Mouse (Mus musculus) G1E (cell line): Measurements from ENCODE around the gene Katnal1.

Source experiments
- CTCF ChIP-seq: IDR thresholded peaks from 2 replicates; pipeline ENCODE4 v1.5.1; 2012; ENCODE audit warnings: low read depth, low read length, inconsistent platforms, mixed read lengths
- GATA2 ChIP-seq: IDR thresholded peaks from 2 replicates; pipeline ENCODE4 v1.6.1; 2012; ENCODE audit warnings: low read depth, low read length, inconsistent platforms, borderline replicate concordance
- TAL1 ChIP-seq: conservative IDR thresholded peaks from 2 replicates; pipeline ENCODE4 v1.6.1; 2012; ENCODE audit warnings: low read depth, low read length, inconsistent platforms, mixed read lengths

DNA sequence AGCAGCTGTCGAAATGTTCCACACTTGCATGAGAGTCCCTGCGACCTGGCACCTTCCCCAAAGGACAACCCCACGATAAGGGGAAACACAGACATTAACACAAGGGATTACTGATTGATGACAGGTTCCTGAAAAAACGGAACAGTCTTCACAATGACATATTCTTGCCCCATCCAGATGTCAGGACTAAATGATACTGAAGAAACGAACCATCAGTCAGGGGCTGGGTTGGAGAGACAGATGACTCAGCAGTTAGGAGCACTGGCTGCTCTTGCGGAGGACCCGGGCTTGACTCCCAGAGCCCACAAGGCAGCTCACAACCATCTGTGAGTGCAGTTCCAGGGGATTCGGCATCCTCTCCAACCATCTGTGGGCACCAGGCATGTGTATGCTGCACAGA is 67.0 kb downstream of the Katnal1 start:
- no peak for TF ChIP-seq GATA2
- no peak for TF ChIP-seq CTCF
- no peak for TF ChIP-seq TAL1
